Mouse (Mus musculus) stomach, embryonic 14.5 days (tissue): ENCODE data around the gene Creb3. TPM values are rescaled to one million over a fixed set of nuclear protein-coding genes. Genes with fewer than 3 reads are reported as not detected.

ENCODE experiments used
- ATAC-seq: fragments of 200-750 bp; cut with Nextera tagmentation; 2 replicates; pipeline ENCODE4 v1.8.0; 2017; ENCODE audit warnings: low read depth, moderate TSS enrichment; ENCODE audit not compliant: insufficient number of reproducible peaks, insufficient read depth, low FRiP score
- H3K27ac ChIP-seq: fragments of 300-500 bp; sonication (generic); 2 replicates; pipeline ENCODE4 v1.5.1; 2014; ENCODE audit warnings: mild to moderate bottlenecking, low read length, moderate library complexity, mixed read lengths
- H3K27me3 ChIP-seq: fragments of 300-500 bp; sonication (generic); 2 replicates; pipeline ENCODE4 v1.6.1; 2014; ENCODE audit warnings: low read length, control low read depth, mixed read lengths; ENCODE audit not compliant: control insufficient read depth, insufficient read depth
- H3K36me3 ChIP-seq: fragments of 300-500 bp; sonication (generic); 2 replicates; pipeline ENCODE4 v1.6.1; 2014; ENCODE audit warnings: mild to moderate bottlenecking, control low read depth, low read length, moderate library complexity, mixed read lengths; ENCODE audit not compliant: control insufficient read depth, insufficient read depth
- H3K4me1 ChIP-seq: fragments of 300-500 bp; sonication (generic); 2 replicates; pipeline ENCODE4 v1.6.1; 2014; ENCODE audit warnings: low read length, control low read depth, mixed read lengths; ENCODE audit not compliant: control insufficient read depth, insufficient read depth
- H3K4me2 ChIP-seq: fragments of 300-500 bp; sonication (generic); replicated peaks from 2 replicates; pipeline ENCODE4 v1.6.1; 2014; ENCODE audit warnings: low read depth, low read length, control low read depth
- H3K4me3 ChIP-seq: fragments of 300-500 bp; sonication (generic); 2 replicates; pipeline ENCODE4 v1.5.1; 2014; ENCODE audit warnings: low read depth, low read length, control low read depth
- H3K9ac ChIP-seq: fragments of 300-500 bp; sonication (generic); replicated peaks from 2 replicates; pipeline ENCODE4 v1.6.1; 2014; ENCODE audit warnings: low read depth, mild to moderate bottlenecking, control low read depth, low read length, moderate library complexity, mixed read lengths
- H3K9me3 ChIP-seq: fragments of 300-500 bp; sonication (generic); 2 replicates; pipeline ENCODE4 v1.6.1; 2016; ENCODE audit warnings: low read depth, low read length, control low read depth; ENCODE audit not compliant: control insufficient read depth
- WGBS: fragments of 180-500 bp; shearing (Covaris S2); extraction: QIAGEN DNeasy Blood & Tissue Kit; methylation state at CpG from one replicate; pipeline ENCODE4 v1.1.7; 2014; 5-methylcytosine and 5-hydroxymethylcytosine counted together
- polyA plus RNA-seq: library from polyadenylated mRNA; unstranded; fragments of >200 nt; fragmentation: Nextera tagmentation; extraction: Ambion mirVana; gene quantifications from 2 replicates; pipeline ENCODE4 v1.2.1, GENCODE M21; 2014

Creb3 gene
- 56.2 and 69.8 TPM in 2 replicates for polyA plus RNA-seq

GRCm38 (mm10) chr4:43561997-43562768 is at the start of gene Creb3, which contains the start of gene Tln1:
Creb3 (plus strand) TSS chr4:43562332.
Tln1 (minus strand) TSS chr4:43562691.
- H3K4me2 ChIP-seq = peak within 1 kb of the TSS; percentile 91
- H3K4me1 ChIP-seq = peaks cover 48% of the 10 kb centered on the region
- H3K27me3 ChIP-seq = no peaks in the 10 kb centered on the region
- H3K9ac ChIP-seq = peak within 1 kb of the TSS; percentile 92
- peaks cover 32% of the 10 kb centered on the region for H3K36me3 ChIP-seq
- peak within 1 kb of the TSS; percentile 82 for H3K4me3 ChIP-seq
- peak within 1 kb of the TSS; percentile 100 for H3K27ac ChIP-seq
- under 1% methylated on average over 62 of the region's 62 CpGs for WGBS
- ATAC-seq = peak; percentile 91
- H3K9me3 ChIP-seq = no peaks in the 10 kb centered on the region

GRCm38 (mm10) chr4:43512653-43513052 is 49.5 kb upstream of the Creb3 start:
- no peak overlapping the region for H3K4me2 ChIP-seq
- H3K27ac ChIP-seq = no peak overlapping the region
- H3K4me3 ChIP-seq = no peak overlapping the region
- WGBS = 66% methylated on average over 7 of the region's 7 CpGs
- no peak for ATAC-seq
- H3K4me1 ChIP-seq = peaks cover 14% of the 10 kb centered on the region
- H3K9ac ChIP-seq = no peak overlapping the region
- H3K9me3 ChIP-seq = no peaks in the 10 kb centered on the region
- peaks cover 10% of the 10 kb centered on the region for H3K36me3 ChIP-seq
- H3K27me3 ChIP-seq = no peaks in the 10 kb centered on the region

- 94% methylated on average over 4 of the region's 4 CpGs for WGBS
- Histone ChIP-seq H3K9me3 (no peaks in the 10 kb centered on the region), H3K36me3 (peaks cover 15% of the 10 kb centered on the region), H3K9ac (no peak overlapping the region), H3K27ac (no peak overlapping the region), H3K27me3 (no peaks in the 10 kb centered on the region), H3K4me3 (no peak overlapping the region), H3K4me1 (peaks cover 8% of the 10 kb centered on the region), H3K4me2 (no peak overlapping the region)
- ATAC-seq = no peak
These were observed 48.8 kb upstream of the Creb3 start for GRCm38 (mm10) chr4:43513300-43513699.

- Histone ChIP-seq H3K9ac (no peak overlapping the region), H3K4me2 (no peak overlapping the region), H3K4me1 (peaks cover 5% of the 10 kb centered on the region; the same call in 1 of the 2 replicates), H3K27me3 (no peaks in the 10 kb centered on the region), H3K4me3 (no peak overlapping the region), H3K9me3 (no peaks in the 10 kb centered on the region), H3K27ac (no peak overlapping the region), H3K36me3 (peaks cover 19% of the 10 kb centered on the region)
- ATAC-seq = no peak
- WGBS = 72% methylated on average over 4 of the region's 4 CpGs
These were observed 48.3 kb upstream of the Creb3 start for GRCm38 (mm10) chr4:43513791-43514190.

GRCm38 (mm10) chr4:43515764-43516708 is 46.1 kb upstream of the Creb3 start:
- ATAC-seq = no peak
- 67% methylated on average over 11 of the region's 11 CpGs for WGBS
- H3K9ac ChIP-seq = no peak overlapping the region
- no peak overlapping the region for H3K4me2 ChIP-seq
- no peak overlapping the region for H3K27ac ChIP-seq
- H3K4me1 ChIP-seq = peaks cover 4% of the 10 kb centered on the region; the same call in 1 of the 2 replicates
- H3K36me3 ChIP-seq = peaks cover 25% of the 10 kb centered on the region
- H3K27me3 ChIP-seq = no peaks in the 10 kb centered on the region
- no peak overlapping the region for H3K4me3 ChIP-seq
- H3K9me3 ChIP-seq = no peaks in the 10 kb centered on the region

- WGBS = 31% methylated on average over 10 of the region's 10 CpGs
- H3K27me3 ChIP-seq = no peaks in the 10 kb centered on the region
- 0 out of 2 replicates have a peak overlapping the region, but pooled peaks have one; percentile 1 for H3K9ac ChIP-seq
- H3K27ac ChIP-seq = no peak overlapping the region
- no peak for ATAC-seq
- peak overlapping the region; percentile 49 for H3K4me3 ChIP-seq
- H3K36me3 ChIP-seq = peaks cover 25% of the 10 kb centered on the region
- peak overlapping the region; percentile 68 for H3K4me2 ChIP-seq
- peaks cover 19% of the 10 kb centered on the region; the same call in 1 of the 2 replicates for H3K4me1 ChIP-seq
- H3K9me3 ChIP-seq = no peaks in the 10 kb centered on the region
These were observed 42.6 kb upstream of the Creb3 start for GRCm38 (mm10) chr4:43519551-43519950.

- H3K4me1 ChIP-seq = peaks cover 19% of the 10 kb centered on the region; the same call in 1 of the 2 replicates
- H3K9me3 ChIP-seq = no peaks in the 10 kb centered on the region
- H3K27me3 ChIP-seq = no peaks in the 10 kb centered on the region
- H3K9ac ChIP-seq = 0 out of 2 replicates have a peak overlapping the region, but pooled peaks have one; percentile 1
- H3K27ac ChIP-seq = peak overlapping the region; percentile 16; the same call in 1 of the 2 replicates
- peak overlapping the region; percentile 68 for H3K4me2 ChIP-seq
- WGBS = 9% methylated on average over 6 of the region's 6 CpGs
- peak overlapping the region; percentile 49 for H3K4me3 ChIP-seq
- peaks cover 25% of the 10 kb centered on the region for H3K36me3 ChIP-seq
- ATAC-seq = no peak
These were observed 42.2 kb upstream of the Creb3 start for GRCm38 (mm10) chr4:43519956-43520355.

- Histone ChIP-seq H3K4me2 (no peak overlapping the region), H3K4me3 (no peak overlapping the region), H3K27me3 (no peaks in the 10 kb centered on the region), H3K27ac (no peak overlapping the region), H3K4me1 (peaks cover 8% of the 10 kb centered on the region; the same call in 1 of the 2 replicates), H3K36me3 (peaks cover 19% of the 10 kb centered on the region), H3K9me3 (no peaks in the 10 kb centered on the region), H3K9ac (no peak overlapping the region)
- no peak for ATAC-seq
- WGBS = 71% methylated on average over 5 of the region's 5 CpGs
These were observed 34.3 kb upstream of the Creb3 start for GRCm38 (mm10) chr4:43527880-43528279.
